Mouse (Mus musculus) C2C12 (cell line): Measurements from ENCODE around the gene Gfral.

Experiments
- CEBPB ChIP-seq: IDR thresholded peaks from one replicate; pipeline ENCODE4 v1.6.1; 2011; ENCODE audit warnings: low read depth, mild to moderate bottlenecking, control low read depth, moderate library complexity
- CTCF ChIP-seq: IDR thresholded peaks from one replicate; pipeline ENCODE4 v1.5.1; 2011; ENCODE audit not compliant: control insufficient read depth, insufficient read depth, insufficient read length
- MYOD1 ChIP-seq: IDR thresholded peaks from one replicate; pipeline ENCODE4 v1.6.1; 2011; ENCODE audit warnings: low read depth; ENCODE audit not compliant: control insufficient read depth, insufficient read length
- MYOG ChIP-seq: IDR thresholded peaks from one replicate; pipeline ENCODE4 v1.6.1; 2011; ENCODE audit not compliant: control insufficient read depth, insufficient read length; ENCODE audit errors: extremely low read depth
- USF1 ChIP-seq: IDR thresholded peaks from one replicate; pipeline ENCODE4 v1.6.1; 2011; ENCODE audit warnings: low read depth, mild to moderate bottlenecking, control low read depth, moderate library complexity

- TF ChIP-seq CTCF (no peak), CEBPB (no peak), USF1 (no peak), MYOG (no peak), MYOD1 (no peak)
Measured at GRCm38 (mm10) chr9:76196917-76197316, 16.5 kb downstream of the Gfral start.
